Mouse (Mus musculus) small intestine, adult 10 weeks (tissue): ENCODE measurements around the gene Rhbdl1. TPM values are rescaled to one million over a fixed set of nuclear protein-coding genes. Genes with fewer than 3 reads are reported as not detected.

Experiments used
- polyA plus RNA-seq: library from polyadenylated mRNA; stranded (reverse); fragments of 350-450 nt; fragmentation: Illumina TruSeq; extraction: RNeasy Lipid Tissue Mini Kit (QIAGEN cat#74804); gene quantifications from one replicate; pipeline ENCODE4 v1.2.3, GENCODE M21; 2014; ENCODE audit warnings: low replicate concordance

Gene Rhbdl1
- polyA plus RNA-seq, 1 experiment from 2014 or later: not detected

Other genes starting within 250 kb of the Rhbdl1 start
- gene Gng13, start 120.1 kb downstream of the Rhbdl1 start, polyA plus RNA-seq: not detected
- not detected for gene Chtf18, start 109.9 kb downstream of the Rhbdl1 start, polyA plus RNA-seq
- not detected for gene Rpusd1, start 109.6 kb downstream of the Rhbdl1 start, polyA plus RNA-seq
- not detected for gene Mslnl, start 101.3 kb downstream of the Rhbdl1 start, polyA plus RNA-seq
- gene Msln, start 82.9 kb downstream of the Rhbdl1 start, polyA plus RNA-seq: not detected
- gene Narfl, start 63.5 kb downstream of the Rhbdl1 start, polyA plus RNA-seq: 0.67 TPM
- not detected for gene Haghl, start 51.6 kb downstream of the Rhbdl1 start, polyA plus RNA-seq
- not detected for gene Ccdc78, start 50.7 kb downstream of the Rhbdl1 start, polyA plus RNA-seq
- not detected for gene Fam173a, start 44.4 kb downstream of the Rhbdl1 start, polyA plus RNA-seq
- not detected for gene AC134908.4, start 41.6 kb downstream of the Rhbdl1 start, polyA plus RNA-seq
- not detected for gene Metrn, start 40.2 kb downstream of the Rhbdl1 start, polyA plus RNA-seq
- gene Fbxl16, start 28.2 kb downstream of the Rhbdl1 start, polyA plus RNA-seq: 0.67 TPM
- gene Wdr24, start 13.7 kb downstream of the Rhbdl1 start, polyA plus RNA-seq: 0.26 TPM
- 1.8 TPM for gene Jmjd8, start 8.4 kb downstream of the Rhbdl1 start, polyA plus RNA-seq
- gene Stub1, start 3.9 kb downstream of the Rhbdl1 start, polyA plus RNA-seq: 4.2 TPM
- gene Gm20683, start 4.5 kb upstream of the Rhbdl1 start, polyA plus RNA-seq: not detected
- 13.3 TPM for gene Rhot2, start 7.6 kb upstream of the Rhbdl1 start, polyA plus RNA-seq
- 0.82 TPM for gene Wdr90, start 24.2 kb upstream of the Rhbdl1 start, polyA plus RNA-seq
- gene Mcrip2, start 31.5 kb upstream of the Rhbdl1 start, polyA plus RNA-seq: not detected
- 9.2 TPM for gene Mettl26, start 37.8 kb upstream of the Rhbdl1 start, polyA plus RNA-seq
- not detected for gene Wfikkn1, start 43.6 kb upstream of the Rhbdl1 start, polyA plus RNA-seq
- gene Rab40c, start 82.4 kb upstream of the Rhbdl1 start, polyA plus RNA-seq: 0.48 TPM
- 23.5 TPM for gene Pigq, start 107.6 kb upstream of the Rhbdl1 start, polyA plus RNA-seq
- gene Nhlrc4, start 107.7 kb upstream of the Rhbdl1 start, polyA plus RNA-seq: not detected
- gene A930017K11Rik, start 115.3 kb upstream of the Rhbdl1 start, polyA plus RNA-seq: not detected
- gene Capn15, start 148.5 kb upstream of the Rhbdl1 start, polyA plus RNA-seq: 1.8 TPM
- 7.1 TPM for gene Rab11fip3, start 232.3 kb upstream of the Rhbdl1 start, polyA plus RNA-seq